Mouse (Mus musculus) mouse trophoblast stem cell (cell line): ENCODE data around the gene Rasgef1c.

Experiments
- in situ Hi-C, 2 experiments: fragments of 300-500 bp; cut with MseI, MboI; formaldehyde crosslinking; loops; 2 replicates in 1 of 2; 3 replicates in 1 of 2; pipeline ENCODE4 v1.15.1; 2025

Rasgef1c gene

DNA sequence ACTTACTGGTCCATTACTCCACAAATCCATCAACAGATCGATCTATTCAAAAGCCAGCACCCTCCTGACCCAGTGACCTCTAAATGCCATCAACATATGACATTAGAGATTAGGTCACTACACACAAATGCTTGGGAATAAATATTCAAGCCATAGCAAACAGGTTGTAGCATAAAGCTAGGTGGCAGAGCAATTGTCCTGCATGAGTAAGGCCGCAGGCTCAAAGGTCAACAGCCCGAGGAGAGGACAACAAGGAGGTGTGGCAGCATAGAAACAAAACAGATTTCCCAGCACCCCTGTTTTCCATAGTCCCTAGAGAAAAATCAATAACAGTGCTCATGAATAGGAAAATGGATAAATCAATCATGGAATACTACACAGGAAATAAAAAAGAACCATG, 120.5 kb downstream of the Rasgef1c start:
- in situ Hi-C loops: no loop called here

DNA sequence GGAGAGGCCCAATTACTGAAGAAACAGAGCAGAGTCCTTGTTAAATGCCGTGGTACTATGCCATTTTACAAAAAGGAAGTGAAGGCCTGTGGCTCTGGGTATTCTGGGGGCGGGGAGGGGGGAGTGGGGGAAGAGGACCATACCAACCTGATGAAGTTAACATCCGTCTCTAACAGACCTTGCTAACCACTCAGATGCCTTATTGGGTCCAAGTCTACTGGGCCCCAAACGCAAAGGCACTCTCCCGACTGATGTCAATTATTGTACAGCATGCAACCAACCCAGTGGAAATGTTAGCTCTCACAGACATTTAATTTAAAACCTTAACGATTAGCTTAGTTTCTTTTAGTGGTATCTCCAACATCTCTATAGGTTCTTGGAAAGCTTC, 122.8 kb downstream of the Rasgef1c start:
- in situ Hi-C loops: no loop called here

DNA sequence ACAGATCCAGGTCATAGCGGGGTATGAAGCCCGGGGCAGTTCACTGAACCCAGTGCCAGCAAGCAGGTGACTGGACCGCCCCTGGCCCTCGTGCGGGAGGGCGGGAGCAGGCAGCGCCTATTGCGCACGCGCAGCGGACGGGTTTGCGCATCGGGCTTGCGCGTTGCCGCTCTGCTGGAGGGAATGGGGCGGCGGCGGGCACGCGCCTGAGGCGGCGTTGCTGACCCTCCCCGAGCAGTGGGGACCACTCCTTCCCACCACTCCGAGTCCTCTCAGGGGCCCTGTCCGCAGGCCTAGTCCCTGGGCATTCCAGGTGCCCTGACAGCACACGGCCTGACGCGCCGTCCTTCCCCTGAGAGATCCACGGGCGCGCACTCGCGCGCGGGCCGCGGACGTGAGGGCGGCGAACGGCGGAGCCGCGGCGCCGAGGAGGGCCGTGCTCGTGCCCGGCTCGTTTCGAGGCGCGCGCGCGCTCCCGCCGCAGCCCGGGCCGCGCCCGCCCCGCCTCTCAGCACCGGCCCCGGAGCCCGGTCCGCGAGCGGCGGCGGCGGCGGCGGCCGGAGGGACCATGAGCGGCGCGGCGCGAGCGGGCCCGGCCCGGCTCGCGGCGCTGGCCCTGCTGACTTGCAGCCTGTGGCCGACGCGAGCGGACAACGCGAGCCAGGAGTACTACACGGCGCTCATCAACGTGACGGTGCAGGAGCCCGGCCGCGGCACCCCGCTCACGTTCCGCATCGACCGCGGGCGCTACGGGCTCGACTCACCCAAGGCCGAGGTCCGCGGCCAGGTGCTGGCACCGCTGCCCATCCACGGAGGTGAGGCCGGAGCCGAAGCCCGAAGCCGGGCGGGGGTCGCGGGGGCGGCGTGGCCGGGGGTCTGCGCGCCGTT, 123.4 kb downstream of the Rasgef1c start, which contains the start of gene Rnf130:
TSS of gene Rnf130 (plus strand) at position 514 of the 888 bp plus-strand sequence.
- in situ Hi-C loops: no loop called here

DNA sequence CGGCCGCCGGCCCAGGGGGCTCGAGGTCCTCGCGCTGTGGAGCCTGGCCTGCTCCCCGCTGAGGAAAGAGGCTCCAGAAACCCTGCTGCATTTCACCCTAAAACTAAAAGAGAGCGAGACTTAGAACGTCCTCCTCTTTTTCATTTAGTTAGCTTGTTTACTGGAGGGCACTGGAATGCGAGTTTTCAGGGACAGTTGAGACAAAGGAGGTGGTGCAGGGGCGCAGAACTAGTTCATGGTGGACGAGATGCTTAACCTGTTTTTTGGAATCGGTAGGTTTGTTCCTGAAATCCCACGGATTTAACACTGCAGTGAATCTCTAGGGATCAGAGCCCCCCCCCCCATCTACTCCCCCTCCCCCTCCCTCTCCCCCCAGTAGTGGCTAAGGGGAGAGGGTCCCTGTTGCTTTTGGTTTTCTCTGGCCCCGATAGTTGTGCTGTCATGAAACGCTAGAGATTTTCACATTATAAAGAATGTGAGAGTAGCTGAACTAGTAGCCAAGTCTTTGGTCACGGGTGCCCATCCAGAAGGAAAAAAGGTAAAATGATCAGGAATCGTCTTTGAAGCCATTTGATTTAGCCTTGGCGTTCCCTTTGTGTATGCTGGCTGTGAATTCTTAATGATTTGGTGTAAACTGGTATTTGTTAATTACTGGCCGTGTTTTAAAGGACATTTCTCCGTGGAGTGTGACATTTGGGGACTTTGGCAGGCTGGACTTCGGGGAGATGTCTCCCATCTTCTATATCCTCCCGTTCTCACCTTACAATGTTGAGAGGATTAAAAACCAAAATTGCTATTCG, 124.3 kb downstream of the Rasgef1c start:
- in situ Hi-C loops: no loop called here

DNA sequence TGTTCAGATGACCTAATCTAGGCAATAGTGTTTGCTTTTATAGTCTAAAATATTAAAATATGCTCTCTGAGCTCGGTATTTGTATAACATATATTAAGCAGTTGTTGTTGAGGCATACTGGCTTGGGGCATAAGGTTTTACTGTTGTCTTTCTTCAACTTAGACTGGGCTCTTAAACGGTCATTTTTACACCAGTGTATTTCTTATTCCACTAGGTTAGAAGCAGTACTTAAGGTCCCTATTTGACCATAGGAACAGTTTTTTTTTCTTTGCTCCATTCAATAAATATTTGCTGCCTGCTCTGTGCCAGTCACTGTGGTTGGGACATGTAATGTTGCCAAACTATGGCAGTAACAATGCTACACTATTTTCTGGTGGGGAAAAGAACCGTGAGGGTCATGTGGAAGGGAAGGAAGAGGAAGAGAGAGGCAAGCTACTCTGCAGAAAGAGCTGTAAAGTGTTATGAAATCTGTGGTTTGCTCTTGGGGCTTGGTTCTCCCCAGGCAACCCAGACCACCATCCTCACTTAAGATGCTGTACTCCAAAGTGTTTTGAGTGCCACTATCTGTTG, 125.0 kb downstream of the Rasgef1c start:
- in situ Hi-C loops: no loop called here

DNA sequence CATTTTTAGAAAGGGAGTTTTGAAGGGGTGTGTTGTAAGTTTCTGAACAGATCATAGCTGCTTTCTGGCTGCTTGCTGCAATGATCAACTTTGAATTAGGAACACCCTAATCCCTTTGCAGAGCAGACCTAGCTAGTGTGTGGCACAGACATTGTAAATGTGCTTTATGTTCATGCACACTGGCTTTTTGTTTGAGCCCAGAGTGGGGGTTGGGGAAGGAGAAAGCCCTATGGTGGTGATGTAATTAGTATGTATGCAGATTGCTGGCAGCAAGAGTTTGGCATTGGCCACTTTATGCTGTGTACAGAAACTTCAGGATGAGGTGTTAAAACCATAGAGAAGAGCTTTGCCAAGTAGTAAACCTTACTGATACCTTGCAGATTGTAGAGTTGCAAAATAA, 126.8 kb downstream of the Rasgef1c start:
- in situ Hi-C loops: no loop called here
